Mouse (Mus musculus) left cerebral cortex, adult 2 months (tissue): Measurements from ENCODE around the gene Dlst. TPM values are rescaled to one million over a fixed set of nuclear protein-coding genes. Genes with fewer than 3 reads are reported as not detected.
A peak's percentile ranks its signal among the peaks of the same experiment; 100 is the strongest.

Source experiments
- DNase-seq, 2 experiments: peaks; one replicate each; pipeline ENCODE4 v3.0.0; 2021 to 2022; ENCODE audit warnings: low spot score in 2 of 2, mixed read lengths in 1 of 2; ENCODE audit errors: extremely low spot score in 1 of 2
- H3K27ac ChIP-seq: fragments of 200-600 bp; 2 replicates; pipeline ENCODE4 v1.8.1; 2022
- H3K4me3 ChIP-seq: fragments of 200-600 bp; 2 replicates; pipeline ENCODE4 v1.8.1; 2022
- CTCF ChIP-seq: fragments of 200-600 bp; IDR thresholded peaks from 2 replicates; pipeline ENCODE4 v1.8.1; 2022; ENCODE audit warnings: antibody characterized with exemption, mild to moderate bottlenecking, moderate library complexity
- intact Hi-C: fragments of 180-260 bp; cut with DNase I; formaldehyde crosslinking; loops from one replicate; pipeline ENCODE4 v1.15.1; 2025
- total RNA-seq, 2 experiments: library from RNA; stranded (reverse); gene quantifications; 2 replicates each; pipeline ENCODE4 v1.2.3; 2021

The Dlst gene
- total RNA-seq, 2 experiments from 2014 or later: 146 to 156 TPM

DNA sequence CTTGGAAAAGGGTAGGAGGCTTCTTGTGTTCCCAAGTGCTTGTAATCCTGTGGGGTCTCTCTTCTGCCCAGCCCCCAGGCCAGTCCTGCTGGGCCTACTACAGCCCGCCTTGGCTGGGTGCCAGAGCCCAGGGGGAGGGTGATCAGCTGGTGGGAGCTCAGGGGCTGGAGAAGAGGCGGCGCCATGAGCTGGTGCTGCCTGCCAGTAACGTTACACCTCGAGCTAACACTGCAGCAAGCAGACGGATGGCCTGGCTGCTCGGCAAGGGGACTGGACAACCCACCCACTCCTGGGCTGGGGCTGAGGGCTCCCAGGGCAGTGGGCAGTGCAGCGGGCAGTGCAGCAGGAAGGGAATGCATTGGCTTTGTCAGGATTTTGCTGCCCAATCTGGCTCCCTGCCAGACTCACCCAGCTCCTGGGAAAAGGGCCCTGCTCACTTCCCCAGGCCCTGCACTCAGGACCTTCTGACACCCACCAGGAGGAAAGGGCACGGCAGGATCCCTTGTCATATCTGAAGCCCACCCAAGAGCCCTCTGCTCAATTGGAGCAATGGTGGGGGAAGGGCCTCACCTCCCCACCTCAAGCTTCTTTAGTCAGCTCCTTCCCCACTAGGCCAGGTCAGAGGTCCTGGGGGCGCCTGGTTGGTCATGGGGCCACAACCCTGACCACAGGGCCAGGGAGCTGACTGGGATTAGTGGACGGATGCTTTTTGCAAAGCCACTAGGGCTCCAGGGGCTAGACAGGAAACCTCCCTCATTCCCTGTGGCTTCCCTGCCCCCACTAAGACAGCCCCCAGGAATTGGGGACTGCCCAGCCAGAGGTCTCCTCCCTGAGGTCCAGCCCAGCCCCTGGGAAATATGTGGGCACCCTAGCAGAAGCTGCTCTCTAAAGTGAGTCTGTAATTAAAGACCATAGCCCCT is 65.6 kb downstream of the Dlst start:
- Histone ChIP-seq H3K27ac (no peak overlapping the region), H3K4me3 (no peak overlapping the region; the same call in 1 of the 2 replicates)
- TF ChIP-seq CTCF: no peak
- intact Hi-C loops: no loop called here
- DNase-seq: peak in 1 of 2 experiments; percentile 27

- TF ChIP-seq CTCF: no peak
- no peak for DNase-seq
- Histone ChIP-seq H3K4me3 (peak overlapping the region; percentile 37), H3K27ac (no peak overlapping the region)
- intact Hi-C loops: no loop called here
These were observed 66.4 kb downstream of the Dlst start for GRCm38 (mm10) chr12:85176846-85177523.

- TF ChIP-seq CTCF: no peak
- intact Hi-C loops: no loop called here
- Histone ChIP-seq H3K27ac (no peak within 1 kb of the TSS), H3K4me3 (peak within 1 kb of the TSS; percentile 37)
- DNase-seq: no peak
These were observed 67.2 kb downstream of the Dlst start, which contains the start of gene Pgf for GRCm38 (mm10) chr12:85177740-85178239. Gene Pgf (minus strand): TSS chr12:85177790.

DNA sequence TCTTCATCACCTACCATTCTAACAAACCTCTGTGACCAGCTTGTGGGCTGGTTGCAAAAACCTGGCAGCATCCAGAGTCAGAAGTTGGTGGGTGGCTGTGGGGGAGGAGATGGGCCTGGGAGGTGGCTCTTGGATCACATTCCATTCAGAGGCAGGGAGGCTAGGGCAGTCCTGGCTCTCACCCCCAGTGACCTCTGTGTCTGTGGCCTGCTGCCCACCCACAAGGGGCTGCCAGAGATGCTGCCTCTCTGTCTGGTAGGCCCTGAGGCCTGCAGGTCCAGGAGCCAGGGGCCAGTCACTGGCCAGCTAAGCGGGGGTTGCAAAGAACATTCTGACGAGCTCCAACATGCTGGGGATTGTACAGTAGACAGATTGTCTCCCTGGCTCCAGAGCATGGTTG is 67.7 kb downstream of the Dlst start:
- no peak overlapping the region for H3K4me3 ChIP-seq
- H3K27ac ChIP-seq: no peak overlapping the region
- TF ChIP-seq CTCF: no peak
- DNase-seq: no peak
- intact Hi-C loops: no loop called here

- no peak for DNase-seq
- intact Hi-C loops: no loop called here
- no peak for TF ChIP-seq CTCF
These were observed 71.1 kb downstream of the Dlst start for GRCm38 (mm10) chr12:85181475-85182344.

GRCm38 (mm10) chr12:85182345-85182643 is 71.7 kb downstream of the Dlst start:
- no peak overlapping the region for H3K27ac ChIP-seq
- intact Hi-C loops: no loop called here
- TF ChIP-seq CTCF: no peak
- no peak for DNase-seq
- no peak overlapping the region for H3K4me3 ChIP-seq

More at GRCm38 (mm10) chr12:85181475-85182344, 71.1 kb downstream of the Dlst start:
- Histone ChIP-seq H3K4me3 (no peak overlapping the region), H3K27ac (no peak overlapping the region)

GRCm38 (mm10) chr12:85182898-85183297 is 72.3 kb downstream of the Dlst start:
- Histone ChIP-seq H3K4me3 (no peak overlapping the region), H3K27ac (no peak overlapping the region)
- intact Hi-C loops: no loop called here
- DNase-seq: no peak
- TF ChIP-seq CTCF: no peak

GRCm38 (mm10) chr12:85184118-85184517 is 73.5 kb downstream of the Dlst start:
- Histone ChIP-seq H3K4me3 (no peak overlapping the region), H3K27ac (no peak overlapping the region)
- no peak for TF ChIP-seq CTCF
- no peak for DNase-seq
- intact Hi-C loops: no loop called here

Other genes starting within 250 kb of the Dlst start
- under 1 TPM; 0.45 to 0.94 TPM for gene Ltbp2, start 234.3 kb upstream of the Dlst start, total RNA-seq
- 10 to 100 TPM; 28.9 to 31.5 TPM for gene Fcf1, start 139.9 kb upstream of the Dlst start, total RNA-seq
- 10 to 100 TPM; 95.6 to 97.8 TPM for gene Arel1, start 139.9 kb upstream of the Dlst start, total RNA-seq
- gene Ylpm1, start 114.5 kb upstream of the Dlst start, total RNA-seq: 100 to 1,000 TPM; 124 to 126 TPM
- 1 to 10 TPM; 1.9 to 2.1 TPM for gene Prox2, start 74 bp upstream of the Dlst start, total RNA-seq
- gene Rps6kl1, start 40.4 kb downstream of the Dlst start, total RNA-seq: 10 to 100 TPM; 33.9 to 38.6 TPM
- gene Pgf, start 67.0 kb downstream of the Dlst start, total RNA-seq: 1 to 10 TPM; 2.6 TPM
- 10 to 100 TPM; 58.5 to 74.0 TPM for gene Eif2b2, start 108.6 kb downstream of the Dlst start, total RNA-seq
- 10 to 100 TPM; 16.6 to 17.4 TPM for gene Mlh3, start 159.8 kb downstream of the Dlst start, total RNA-seq
- gene Acyp1, start 177.6 kb downstream of the Dlst start, total RNA-seq: 10 to 100 TPM; 32.9 to 37.4 TPM
- gene Zc2hc1c, start 177.8 kb downstream of the Dlst start, total RNA-seq: 1 to 10 TPM; 2.0 to 2.8 TPM
- gene Nek9, start 228.5 kb downstream of the Dlst start, total RNA-seq: 10 to 100 TPM; 32.9 to 34.8 TPM